Mouse (Mus musculus) hematopoietic stem cell, adult 5-6 weeks (primary cell): ENCODE measurements around the gene Cd244a. TPM values are rescaled to one million over a fixed set of nuclear protein-coding genes. Genes with fewer than 3 reads are reported as not detected.

ENCODE experiments used
- ATAC-seq, 2 experiments: fragments of 125-278 bp in 1 of 2; replicated peaks in 1 of 2; 2 replicates each; pipeline ENCODE4 v1.8.0; 2016 to 2017; ENCODE audit warnings: inconsistent platforms in 2 of 2, mild to moderate bottlenecking in 2 of 2, moderate number of reproducible peaks in 2 of 2, low read depth in 1 of 2, moderate TSS enrichment in 1 of 2; ENCODE audit not compliant: low FRiP score in 2 of 2, poor library complexity in 2 of 2, severe bottlenecking in 2 of 2, insufficient read depth in 1 of 2, low TSS enrichment in 1 of 2
- total RNA-seq: library from RNA; stranded (forward); fragments of 172-1452, 232-1000 nt; gene quantifications from 2 replicates; pipeline ENCODE4 v1.2.3, GENCODE M21; 2017

Gene Cd244a
- total RNA-seq: 25.9 and 29.0 TPM in 2 replicates

GRCm38 (mm10) chr1:171558898-171559297, at the start of gene Cd244a:
Gene Cd244a (plus strand): TSS chr1:171559193.
- ATAC-seq: peak; percentile 60 to 72

GRCm38 (mm10) chr1:171513234-171513633, 45.8 kb upstream of the Cd244a start:
- no peak for ATAC-seq

- no peak for ATAC-seq
Measured at GRCm38 (mm10) chr1:171513760-171514159, 45.2 kb upstream of the Cd244a start.

- ATAC-seq: peak; percentile 46 to 69; a peak in 3 of 4 replicates
Measured at GRCm38 (mm10) chr1:171515039-171515438, 44.0 kb upstream of the Cd244a start.

- no peak for ATAC-seq
Measured at GRCm38 (mm10) chr1:171515557-171515956, 43.4 kb upstream of the Cd244a start.

GRCm38 (mm10) chr1:171531367-171531766, 27.6 kb upstream of the Cd244a start:
- no peak for ATAC-seq

- ATAC-seq: no peak
Measured at GRCm38 (mm10) chr1:171532830-171533229, 26.2 kb upstream of the Cd244a start.

GRCm38 (mm10) chr1:171534557-171534956, 24.4 kb upstream of the Cd244a start:
- no peak for ATAC-seq

GRCm38 (mm10) chr1:171535194-171535593, 23.8 kb upstream of the Cd244a start, which contains the start of gene Itln1:
Gene Itln1 (minus strand): TSS chr1:171535294.
- no peak for ATAC-seq

GRCm38 (mm10) chr1:171540694-171541093, 18.3 kb upstream of the Cd244a start:
- ATAC-seq: no peak

GRCm38 (mm10) chr1:171551326-171551725, 7.7 kb upstream of the Cd244a start:
- no peak; a peak in 1 of 4 replicates for ATAC-seq

GRCm38 (mm10) chr1:171552230-171552629, 6.8 kb upstream of the Cd244a start:
- ATAC-seq: no peak

GRCm38 (mm10) chr1:171553359-171554341, 5.3 kb upstream of the Cd244a start:
- peak; percentile 31 to 35; a peak in 2 of 4 replicates for ATAC-seq

- no peak for ATAC-seq
Measured at GRCm38 (mm10) chr1:171556366-171556765, 2.6 kb upstream of the Cd244a start.

- ATAC-seq: 0 out of 4 replicates have a peak, but pooled peaks of 1 of the 2 experiments have one; percentile 2
Measured at GRCm38 (mm10) chr1:171558407-171558806, 586 bp upstream of the Cd244a start.

GRCm38 (mm10) chr1:171560262-171560661, 1.3 kb downstream of the Cd244a start:
- ATAC-seq: no peak

- peak; percentile 34; a peak in 1 of 4 replicates for ATAC-seq
Measured at GRCm38 (mm10) chr1:171561200-171561599, 2.2 kb downstream of the Cd244a start.

- ATAC-seq: no peak
Measured at GRCm38 (mm10) chr1:171561639-171562225, 2.7 kb downstream of the Cd244a start.
